Mouse (Mus musculus) heart, adult 10 weeks (tissue): ENCODE results near the gene Cldn11. TPM values are rescaled to one million over a fixed set of nuclear protein-coding genes. Genes with fewer than 3 reads are reported as not detected.

ENCODE experiments used
- polyA plus RNA-seq: library from polyadenylated mRNA; stranded (reverse); fragments of 350-450 nt; fragmentation: Illumina TruSeq; extraction: RNeasy Lipid Tissue Mini Kit (QIAGEN cat#74804); gene quantifications from one replicate; pipeline ENCODE4 v1.2.3, GENCODE M21; 2014; ENCODE audit warnings: low read depth, low replicate concordance

Cldn11 gene
- 0.39 TPM for polyA plus RNA-seq

GRCm38 (mm10) chr3:31149706-31150105, at the start of gene Cldn11:
Gene Cldn11 (plus strand): TSS chr3:31149920.

Other genes with a start within 250 kb of the Cldn11 start
- 11.0 TPM for gene Phc3, start 180.5 kb upstream of the Cldn11 start, polyA plus RNA-seq
- 8.1 TPM for gene Prkci, start 154.2 kb upstream of the Cldn11 start, polyA plus RNA-seq
- 12.2 TPM for gene Skil, start 54.9 kb upstream of the Cldn11 start, polyA plus RNA-seq
- gene Slc7a14, start 160.5 kb downstream of the Cldn11 start, polyA plus RNA-seq = 0.24 TPM